9 mouse cellular contexts compared by ENCODE assay signal in the genomic region with DNA sequence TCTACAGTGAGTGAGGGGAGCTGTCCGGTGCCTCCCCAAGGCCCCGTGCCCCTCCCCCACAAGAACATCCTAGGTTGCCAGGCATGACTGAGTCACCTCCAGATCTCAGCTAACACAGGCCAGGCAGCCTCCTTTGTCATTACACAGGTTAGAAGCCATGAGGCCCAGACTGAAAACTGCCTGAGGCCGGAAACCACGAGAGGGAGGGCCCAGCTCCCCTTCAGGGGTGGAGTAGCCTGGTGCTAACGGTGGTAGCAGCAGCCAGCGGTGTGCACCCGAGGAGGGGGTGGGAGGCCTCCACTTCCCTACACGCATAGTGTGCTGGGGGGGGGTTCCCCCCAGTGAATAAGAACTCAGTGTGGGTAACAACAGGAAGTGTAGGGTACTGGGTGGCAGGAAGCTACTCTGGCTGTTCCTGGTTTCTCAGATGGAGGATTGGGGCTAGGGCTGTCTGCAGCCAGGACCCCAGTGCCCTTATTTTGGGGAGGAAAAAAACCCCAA. TPM values are rescaled to one million over a fixed set of nuclear protein-coding genes. Genes with fewer than 3 reads are reported as not detected.
A peak's percentile ranks its signal among the peaks of the same experiment; 100 is the strongest.
DNase-seq lines count a peak whose midpoint lies in the region; ATAC-seq and TF ChIP-seq lines count a peak whose summit lies in the region.
"Had no signal": no experiment of that assay in that cellular context is flagged by ENCODE, and none has a peak within 500 bp of the region (broad histone marks: within the 10 kb centered on the region; RNA-seq: fewer than 3 reads in every experiment).

No protein-coding gene starts in this region.

- H3K4me2 ChIP-seq in intestine, postnatal 0 days (replicated peaks; ENCODE audit: low read depth), result no peak overlapping the region

- peak overlapping the region; percentile 96 for H3K27ac ChIP-seq in bone marrow, adult 2 months (ENCODE audit: control insufficient read depth, insufficient read depth, low read depth, low read length, poor library complexity)
- no peak overlapping the region for H3K27ac ChIP-seq in intestine, postnatal 0 days (ENCODE audit: low read depth, low read length)

- no peak for ATAC-seq in intestine, postnatal 0 days

- no peak overlapping the region for H3K9ac ChIP-seq in intestine, postnatal 0 days (ENCODE audit: low read depth, low read length)

- H3K4me3 ChIP-seq in bone marrow, adult 2 months (replicated peaks; ENCODE audit: control insufficient read depth, low read depth, low read length), result peak overlapping the region; percentile 67
- H3K4me3 ChIP-seq in intestine, postnatal 0 days (ENCODE audit: low read depth, low read length), result no peak overlapping the region

- intact Hi-C loops in gastrocnemius, postnatal 36 days (cut with DNase I), result loop anchor here (5.0 kb wide), 1 partner anchor 57 kb away; no protein-coding TSS in a partner anchor
- intact Hi-C loops in left cerebral cortex, postnatal 36 days (cut with DNase I), result no loop called here

- TF ChIP-seq POLR2A in bone marrow, adult 2 months (IDR thresholded peaks at IDR 0.05; ENCODE audit: borderline replicate concordance, control insufficient read depth, low read depth, low read length), result peak; percentile 27; the same call in 1 of the 2 replicates

- TF ChIP-seq CTCF in bone marrow, adult 2 months (IDR thresholded peaks at IDR 0.05; ENCODE audit: control insufficient read depth, insufficient read depth, low read length), result no peak
- TF ChIP-seq CTCF in intestine, postnatal 0 days (IDR thresholded peaks at IDR 0.05; ENCODE audit: low read depth), result no peak

- H3K36me3 ChIP-seq in intestine, postnatal 0 days (ENCODE audit: control insufficient read depth, insufficient read depth), result no peaks in the 10 kb centered on the region

- H3K9me3 ChIP-seq in intestine, postnatal 0 days (ENCODE audit: control insufficient read depth), result no peaks in the 10 kb centered on the region

- peaks cover 9% of the 10 kb centered on the region for H3K4me1 ChIP-seq in bone marrow, adult 2 months (ENCODE audit: control insufficient read depth, insufficient read depth, low read length)
- peaks cover 5% of the 10 kb centered on the region; the same call in 1 of the 2 replicates for H3K4me1 ChIP-seq in intestine, postnatal 0 days (replicated peaks; ENCODE audit: control insufficient read depth, insufficient read depth, low read length)

- 1% methylated on average over 8 of the region's 8 CpGs for WGBS in bone marrow, adult 2 months
- 55% methylated on average over 8 of the region's 8 CpGs for WGBS in intestine, postnatal 0 days

- peaks cover 19% of the 10 kb centered on the region for H3K27me3 ChIP-seq in intestine, postnatal 0 days (replicated peaks; ENCODE audit: control insufficient read depth, insufficient read depth, low read length)

- DNase-seq in gastrocnemius, postnatal 25 days, result peak; percentile 66
- DNase-seq in gastrocnemius, postnatal 36 days, result no peak
- DNase-seq in kidney, postnatal 25 days, result peak; percentile 36 to 77
- DNase-seq in natural killer cell, adult 2 months (ENCODE audit: low spot score in 2 of 2), result peak; percentile 94
- DNase-seq in frontal cortex, postnatal 14 days (ENCODE audit: low spot score in 2 of 2), result no peak
- DNase-seq in left cerebral cortex, postnatal 36 days (ENCODE audit: low spot score in 2 of 2), result no peak

RNA-seq across cellular contexts. Expression of a gene that starts 4.0 kb away (rescaled TPM):
- 1 to 10 TPM; 4.7 to 4.9 TPM for total RNA-seq in gastrocnemius, postnatal 25 days (2021)
- total RNA-seq in gastrocnemius, postnatal 36 days (2021), result 1 to 10 TPM; 3.6 to 5.6 TPM
- 42.0 and 121 TPM in 2 replicates for polyA plus RNA-seq in bone marrow, adult 2 months (2011; ENCODE audit: insufficient read depth, insufficient read length, low replicate concordance, missing spikeins)
- total RNA-seq in left cerebral cortex, postnatal 36 days (2021), result 100 to 1,000 TPM; 129 to 172 TPM
- 0.80 and 1.0 TPM in 2 replicates for polyA plus RNA-seq in intestine, postnatal 0 days (2015; fragmentation: Nextera tagmentation; extraction: Ambion mirVana)

RNA-seq across cellular contexts. Expression of a gene that starts 33.4 kb away (rescaled TPM):
- not detected for total RNA-seq in gastrocnemius, postnatal 25 days (2021)
- total RNA-seq in gastrocnemius, postnatal 36 days (2021), result not detected
- polyA plus RNA-seq in bone marrow, adult 2 months (2011; ENCODE audit: insufficient read depth, insufficient read length, low replicate concordance, missing spikeins), result not detected in 2 replicates
- total RNA-seq in left cerebral cortex, postnatal 36 days (2021), result 1 to 10 TPM; 1.8 to 2.4 TPM
- polyA plus RNA-seq in intestine, postnatal 0 days (2015; fragmentation: Nextera tagmentation; extraction: Ambion mirVana), result 0.35 and 0.77 TPM in 2 replicates

RNA-seq across cellular contexts. Expression of a gene that starts 42.7 kb away (rescaled TPM):
- total RNA-seq in gastrocnemius, postnatal 25 days (2021), result 1 to 10 TPM; 1.0 to 1.9 TPM
- 1 to 10 TPM; 2.1 to 2.9 TPM for total RNA-seq in gastrocnemius, postnatal 36 days (2021)
- polyA plus RNA-seq in bone marrow, adult 2 months (2011; ENCODE audit: insufficient read depth, insufficient read length, low replicate concordance, missing spikeins), result 2.8 and 5.7 TPM in 2 replicates
- total RNA-seq in left cerebral cortex, postnatal 36 days (2021), result 10 to 100 TPM; 13.2 to 16.6 TPM
- 3.5 and 5.3 TPM in 2 replicates for polyA plus RNA-seq in intestine, postnatal 0 days (2015; fragmentation: Nextera tagmentation; extraction: Ambion mirVana)

RNA-seq across cellular contexts. Expression of a gene that starts 43.3 kb away (rescaled TPM):
- total RNA-seq in gastrocnemius, postnatal 25 days (2021), result not detected
- not detected for total RNA-seq in gastrocnemius, postnatal 36 days (2021)
- not detected in 2 replicates for polyA plus RNA-seq in bone marrow, adult 2 months (2011; ENCODE audit: insufficient read depth, insufficient read length, low replicate concordance, missing spikeins)
- 1 to 10 TPM; 2.0 to 2.4 TPM for total RNA-seq in left cerebral cortex, postnatal 36 days (2021)
- polyA plus RNA-seq in intestine, postnatal 0 days (2015; fragmentation: Nextera tagmentation; extraction: Ambion mirVana), result not detected in 2 replicates
- total RNA-seq: adrenal gland, adult 18-20 months had no signal

RNA-seq across cellular contexts. Expression of a gene that starts 58.9 kb away (rescaled TPM):
- total RNA-seq in gastrocnemius, postnatal 25 days (2021), result 10 to 100 TPM; 17.4 to 19.0 TPM
- 10 to 100 TPM; 14.7 to 17.0 TPM for total RNA-seq in gastrocnemius, postnatal 36 days (2021)
- 14.0 and 21.8 TPM in 2 replicates for polyA plus RNA-seq in bone marrow, adult 2 months (2011; ENCODE audit: insufficient read depth, insufficient read length, low replicate concordance, missing spikeins)
- total RNA-seq in left cerebral cortex, postnatal 36 days (2021), result 10 to 100 TPM; 42.8 to 51.6 TPM
- 4.6 and 6.0 TPM in 2 replicates for polyA plus RNA-seq in intestine, postnatal 0 days (2015; fragmentation: Nextera tagmentation; extraction: Ambion mirVana)

Comparison
In these comparisons a context has a peak if more than half of its experiments do, and no peak if none do; other contexts are left out.
1. DNase-seq: peak in gastrocnemius, postnatal 25 days (single experiment), kidney, postnatal 25 days (2 of 2) and natural killer cell, adult 2 months (2 of 2); none in gastrocnemius, postnatal 36 days (0 of 2), frontal cortex, postnatal 14 days (0 of 2) and left cerebral cortex, postnatal 36 days (0 of 2).
2. RNA of a gene that starts 4.0 kb away (total RNA-seq): 129 to 172 TPM in left cerebral cortex, postnatal 36 days; 3.6 to 5.6 TPM in gastrocnemius, postnatal 36 days and 4.7 to 4.9 TPM in gastrocnemius, postnatal 25 days; every median in the first group is over 10 times any median in the second.